ENCODE assay signal across 8 mouse cellular contexts in the genomic region with DNA sequence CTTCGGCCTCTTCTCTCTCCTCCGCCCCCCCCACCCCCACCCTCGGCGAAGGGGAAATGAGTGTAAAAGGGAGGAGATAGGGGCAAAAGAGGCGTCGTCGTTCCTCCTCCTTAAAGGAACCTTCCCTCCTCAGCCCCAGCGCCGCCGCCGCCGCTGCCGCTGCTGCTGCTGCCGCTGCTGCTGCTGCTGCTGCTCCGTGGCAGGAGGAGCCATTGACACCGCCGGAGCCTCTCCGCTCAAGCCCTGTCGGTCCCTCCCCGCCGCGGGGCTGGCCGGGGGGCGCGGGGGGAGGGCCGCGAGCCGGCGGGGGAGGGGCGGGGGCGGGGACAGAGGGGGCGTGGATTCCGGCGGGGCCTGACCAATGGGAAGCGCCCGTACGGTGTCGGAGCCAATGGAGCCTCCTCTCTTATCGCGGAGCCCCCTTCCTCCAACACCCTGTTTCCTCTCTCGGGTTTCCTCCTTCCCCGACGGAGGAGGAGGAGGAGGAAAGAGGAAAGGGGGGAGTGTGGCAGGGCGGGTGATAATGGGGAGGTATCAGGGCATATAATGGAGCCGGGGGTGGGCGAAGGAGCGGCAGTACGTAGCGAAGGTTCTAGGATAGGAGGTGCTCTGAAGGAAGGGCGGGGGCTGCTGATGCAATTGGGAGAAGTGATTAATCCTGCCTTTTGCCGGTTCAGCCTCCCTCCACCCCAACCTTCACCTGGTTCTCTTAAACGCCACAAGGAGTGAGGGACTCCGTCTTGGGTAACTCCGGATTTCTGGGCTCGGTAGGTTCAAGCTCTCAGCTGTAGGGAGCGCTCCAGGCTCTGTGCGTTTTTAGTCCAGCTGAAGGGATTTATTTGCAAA. TPM values are rescaled to one million over a fixed set of nuclear protein-coding genes. Genes with fewer than 3 reads are reported as not detected.
DNase-seq lines count a peak whose midpoint lies in the region; ATAC-seq lines count a peak whose summit lies in the region.

No protein-coding gene starts in this region.

- H3K27ac ChIP-seq in heart, embryonic 14.5 days (replicated peaks in 1 of 2; ENCODE audit: control insufficient read depth in 1 of 2, insufficient read depth in 1 of 2, low read depth in 2 of 2, low read length in 2 of 2): peak overlapping the region; percentile 95 to 100
- H3K27ac ChIP-seq in liver, embryonic 13.5 days: peak overlapping the region; percentile 98
- peak overlapping the region; percentile 100 for H3K27ac ChIP-seq in stomach, embryonic 16.5 days (ENCODE audit: low read length)

- H3K27me3 ChIP-seq in heart, embryonic 14.5 days (ENCODE audit: control insufficient read depth, insufficient read depth, low read length): no peaks in the 10 kb centered on the region
- H3K27me3 ChIP-seq in liver, embryonic 13.5 days: no peaks in the 10 kb centered on the region
- H3K27me3 ChIP-seq in stomach, embryonic 16.5 days (ENCODE audit: control insufficient read depth, insufficient read depth, low read length): no peaks in the 10 kb centered on the region

- H3K9ac ChIP-seq in heart, embryonic 14.5 days (ENCODE audit: low read length): peak overlapping the region; percentile 100
- peak overlapping the region; percentile 99 for H3K9ac ChIP-seq in liver, embryonic 13.5 days
- H3K9ac ChIP-seq in stomach, embryonic 16.5 days (ENCODE audit: low read length): peak overlapping the region; percentile 100

- H3K4me2 ChIP-seq in heart, embryonic 14.5 days (ENCODE audit: low read length): peak overlapping the region; percentile 77
- peak overlapping the region; percentile 91 for H3K4me2 ChIP-seq in liver, embryonic 13.5 days
- H3K4me2 ChIP-seq in stomach, embryonic 16.5 days (ENCODE audit: low read depth, low read length): peak overlapping the region; percentile 89

- H3K4me3 ChIP-seq in heart, embryonic 14.5 days (ENCODE audit: control insufficient read depth in 1 of 2, insufficient read depth in 1 of 2, low read depth in 1 of 2, low read length in 2 of 2): peak overlapping the region; percentile 98 to 99
- H3K4me3 ChIP-seq in liver, embryonic 13.5 days (replicated peaks): peak overlapping the region; percentile 98
- peak overlapping the region; percentile 98 for H3K4me3 ChIP-seq in stomach, embryonic 16.5 days (replicated peaks; ENCODE audit: low read length)

- H3K9me3 ChIP-seq in heart, embryonic 14.5 days (ENCODE audit: control insufficient read depth, low read length): no peaks in the 10 kb centered on the region
- no peaks in the 10 kb centered on the region for H3K9me3 ChIP-seq in liver, embryonic 13.5 days (replicated peaks)
- H3K9me3 ChIP-seq in stomach, embryonic 16.5 days (replicated peaks; ENCODE audit: control insufficient read depth, low read length): no peaks in the 10 kb centered on the region

- peak; percentile 78 for ATAC-seq in CD4-positive, CD25-positive, alpha-beta regulatory T cell, adult 4 months
- ATAC-seq in heart, embryonic 14.5 days (ENCODE audit: insufficient number of reproducible peaks, insufficient read depth, low FRiP score, low read depth): peak; percentile 96
- ATAC-seq in liver, embryonic 13.5 days (ENCODE audit: low read depth): peak; percentile 92
- peak; percentile 97 for ATAC-seq in stomach, embryonic 16.5 days (ENCODE audit: insufficient read depth, low FRiP score)

- DNase-seq in c-Kit-negative CD71-positive TER-119-positive erythroid progenitor cells, embryonic 14.5 days (ENCODE audit: low read depth, low spot score): peak; percentile 77
- peak; percentile 96 for DNase-seq in fibroblast of lung, adult 2 months (ENCODE audit: low read depth)
- peak; percentile 95 for DNase-seq in kidney, postnatal 14 days
- DNase-seq in liver, embryonic 13.5 days: peak; percentile 87
- DNase-seq in neural tube, embryonic 10.5 days (ENCODE audit: extremely low spot score, low spot score): peak; percentile 97

- H3K36me3 ChIP-seq in heart, embryonic 14.5 days (ENCODE audit: control insufficient read depth, insufficient read depth, low read length): no peaks in the 10 kb centered on the region
- H3K36me3 ChIP-seq in liver, embryonic 13.5 days: no peaks in the 10 kb centered on the region
- H3K36me3 ChIP-seq in stomach, embryonic 16.5 days (ENCODE audit: control insufficient read depth, insufficient read depth, low read length): no peaks in the 10 kb centered on the region

- under 1% methylated on average over 28 of the region's 57 CpGs for WGBS in heart, embryonic 14.5 days
- under 1% methylated on average over 23 of the region's 57 CpGs for WGBS in liver, embryonic 13.5 days (ENCODE audit: insufficient replicate concordance)
- under 1% methylated on average over 46 of the region's 57 CpGs for WGBS in stomach, embryonic 16.5 days

- H3K4me1 ChIP-seq in heart, embryonic 14.5 days (ENCODE audit: control insufficient read depth in 2 of 2, insufficient read depth in 2 of 2, low read length in 2 of 2): peaks cover 0 to 17% of the 10 kb centered on the region in 2 experiments; a peak in 2 of 4 replicates
- peaks cover 30% of the 10 kb centered on the region for H3K4me1 ChIP-seq in liver, embryonic 13.5 days (replicated peaks)
- H3K4me1 ChIP-seq in stomach, embryonic 16.5 days (ENCODE audit: control insufficient read depth, insufficient read depth, low read length): peaks cover 11% of the 10 kb centered on the region

RNA-seq across cellular contexts. Expression of a gene that starts 0.9 kb away (rescaled TPM):
- polyA plus RNA-seq in CD4-positive, CD25-positive, alpha-beta regulatory T cell, adult 4 months (2017; shearing (Covaris generic)): 10 to 100 TPM; 19.2 to 31.1 TPM
- polyA plus RNA-seq in heart, embryonic 14.5 days (2014; fragmentation: Nextera tagmentation; extraction: Ambion mirVana): 15.9 and 20.7 TPM in 2 replicates
- 3.0 and 4.0 TPM in 2 replicates for polyA plus RNA-seq in liver, embryonic 13.5 days (2015; fragmentation: Nextera tagmentation; extraction: Ambion mirVana)
- polyA plus RNA-seq in stomach, embryonic 16.5 days (2015; fragmentation: Nextera tagmentation; extraction: Ambion mirVana): 11.9 and 12.4 TPM in 2 replicates

Comparison
In these comparisons a context has a peak if more than half of its experiments do, and no peak if none do; other contexts are left out.
1. Peak in every context shown above with its lines: DNase-seq, ATAC-seq, H3K4me3 ChIP-seq and H3K27ac ChIP-seq.